Mouse (Mus musculus): ENCODE data around the gene Tmem63a. TPM values are rescaled to one million over a fixed set of nuclear protein-coding genes. Genes with fewer than 3 reads are reported as not detected.

The Tmem63a gene
- total RNA-seq, 2 experiments from 2014 or later: 10.8 to 22.5 TPM

GRCm38 (mm10) chr1:181020756-181021487 is 78.8 kb downstream of the Tmem63a start, which contains the start of gene Ephx1:
Gene Ephx1 (minus strand): TSS chr1:181020904.
- peak; percentile 23; the same call in 1 of the 2 replicates for ATAC-seq (replicated peaks; ENCODE audit: low FRiP score, low TSS enrichment, poor library complexity, severe bottlenecking)

DNA sequence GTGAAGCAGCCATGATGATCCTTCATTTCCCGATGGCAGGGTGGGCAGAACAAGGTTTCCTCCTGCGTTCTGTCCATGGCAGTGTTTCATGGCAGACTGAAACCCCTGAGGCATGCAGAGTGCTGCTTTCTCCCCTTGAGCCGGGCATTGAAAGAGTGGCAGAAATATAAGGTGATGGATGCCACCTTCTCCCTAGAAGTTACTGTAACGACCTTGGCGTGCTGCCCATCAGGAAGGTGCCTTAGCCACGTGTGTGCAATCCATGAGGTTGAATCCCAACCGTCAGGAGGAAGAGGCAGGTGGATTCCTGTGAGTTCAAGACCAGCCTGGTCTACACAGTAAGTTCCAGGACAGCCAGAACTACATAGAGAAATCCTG is 79.3 kb downstream of the Tmem63a start:
- ATAC-seq (replicated peaks; ENCODE audit: low FRiP score, low TSS enrichment, poor library complexity, severe bottlenecking): no peak

- ATAC-seq (replicated peaks; ENCODE audit: low FRiP score, low TSS enrichment, poor library complexity, severe bottlenecking): peak; percentile 97
These were observed 80.1 kb downstream of the Tmem63a start for GRCm38 (mm10) chr1:181022265-181022664.

Other genes with a start within 250 kb of the Tmem63a start
- not detected in 2 replicates for gene Mixl1, start 245.3 kb upstream of the Tmem63a start, total RNA-seq (2014; fragmentation: Nextera tagmentation)
- gene Mixl1, start 245.3 kb upstream of the Tmem63a start, total RNA-seq (2017): not detected in 2 replicates
- gene Acbd3, start 216.3 kb upstream of the Tmem63a start, total RNA-seq (2014; fragmentation: Nextera tagmentation): 19.1 and 21.9 TPM in 2 replicates
- 42.7 and 44.4 TPM in 2 replicates for gene Acbd3, start 216.3 kb upstream of the Tmem63a start, total RNA-seq (2017)
- 737 and 1,041 TPM in 2 replicates for gene H3f3a, start 128.4 kb upstream of the Tmem63a start, total RNA-seq (2014; fragmentation: Nextera tagmentation)
- 1,518 and 1,745 TPM in 2 replicates for gene H3f3a, start 128.4 kb upstream of the Tmem63a start, total RNA-seq (2017)
- 22.0 and 23.2 TPM in 2 replicates for gene Sde2, start 91.2 kb upstream of the Tmem63a start, total RNA-seq (2014; fragmentation: Nextera tagmentation)
- gene Sde2, start 91.2 kb upstream of the Tmem63a start, total RNA-seq (2017): 37.6 and 45.7 TPM in 2 replicates
- gene Lefty2, start 49.2 kb upstream of the Tmem63a start, total RNA-seq (2014; fragmentation: Nextera tagmentation): not detected in 2 replicates
- gene Lefty2, start 49.2 kb upstream of the Tmem63a start, total RNA-seq (2017): not detected in 2 replicates
- 57.0 and 70.4 TPM in 2 replicates for gene Pycr2, start 38.1 kb upstream of the Tmem63a start, total RNA-seq (2014; fragmentation: Nextera tagmentation)
- 21.1 and 34.2 TPM in 2 replicates for gene Pycr2, start 38.1 kb upstream of the Tmem63a start, total RNA-seq (2017)
- gene Lefty1, start 7.3 kb upstream of the Tmem63a start, total RNA-seq (2014; fragmentation: Nextera tagmentation): 6.4 and 11.9 TPM in 2 replicates
- gene Lefty1, start 7.3 kb upstream of the Tmem63a start, total RNA-seq (2017): 3.4 TPM in 1 of 2 replicates, not detected in the other
- gene Ephx1, start 78.6 kb downstream of the Tmem63a start, total RNA-seq (2014; fragmentation: Nextera tagmentation): 4.5 TPM in 1 of 2 replicates, not detected in the other
- gene Ephx1, start 78.6 kb downstream of the Tmem63a start, total RNA-seq (2017): 0.57 TPM in 1 of 2 replicates, not detected in the other
- not detected in 2 replicates for gene 9130409I23Rik, start 108.9 kb downstream of the Tmem63a start, total RNA-seq (2014; fragmentation: Nextera tagmentation)
- not detected in 2 replicates for gene 9130409I23Rik, start 108.9 kb downstream of the Tmem63a start, total RNA-seq (2017)
- 54.5 and 64.7 TPM in 2 replicates for gene Nvl, start 201.9 kb downstream of the Tmem63a start, total RNA-seq (2014; fragmentation: Nextera tagmentation)
- 36.3 and 37.0 TPM in 2 replicates for gene Nvl, start 201.9 kb downstream of the Tmem63a start, total RNA-seq (2017)
- 14.0 and 25.9 TPM in 2 replicates for gene Cnih4, start 202.3 kb downstream of the Tmem63a start, total RNA-seq (2014; fragmentation: Nextera tagmentation)
- gene Cnih4, start 202.3 kb downstream of the Tmem63a start, total RNA-seq (2017): 59.7 and 71.2 TPM in 2 replicates

Measured in megakaryocyte-erythroid progenitor cell, adult 5-6 weeks (primary cell).